Mouse (Mus musculus): ENCODE results near the gene Tnfsf13.

DNA sequence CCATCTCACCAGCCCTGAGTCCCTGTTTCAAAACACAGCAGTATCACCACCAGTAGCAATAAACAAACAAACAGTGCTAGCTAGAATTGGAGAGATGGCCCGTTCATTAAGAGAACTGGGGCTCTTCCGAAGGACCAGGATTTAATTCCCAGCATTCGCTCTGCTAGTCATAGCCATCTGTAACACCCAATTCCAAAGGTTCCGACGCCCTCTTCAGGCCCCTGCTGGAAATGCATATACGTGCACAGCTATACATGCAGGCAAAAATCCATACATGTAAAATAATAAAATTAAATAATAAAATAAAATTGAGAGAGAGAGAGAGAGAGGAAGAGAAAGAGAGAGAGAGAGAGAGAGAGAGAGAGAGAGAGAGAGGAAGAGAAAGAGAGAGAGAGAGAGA, 33.8 kb upstream of the Tnfsf13 start:
- no peak for TF ChIP-seq CTCF (IDR thresholded peaks at IDR 0.05; ENCODE audit: low read depth)
- no peak for TF ChIP-seq EP300 (IDR thresholded peaks at IDR 0.05; ENCODE audit: low read depth)
